Mouse (Mus musculus): ENCODE results near the gene Gm47841.

DNA sequence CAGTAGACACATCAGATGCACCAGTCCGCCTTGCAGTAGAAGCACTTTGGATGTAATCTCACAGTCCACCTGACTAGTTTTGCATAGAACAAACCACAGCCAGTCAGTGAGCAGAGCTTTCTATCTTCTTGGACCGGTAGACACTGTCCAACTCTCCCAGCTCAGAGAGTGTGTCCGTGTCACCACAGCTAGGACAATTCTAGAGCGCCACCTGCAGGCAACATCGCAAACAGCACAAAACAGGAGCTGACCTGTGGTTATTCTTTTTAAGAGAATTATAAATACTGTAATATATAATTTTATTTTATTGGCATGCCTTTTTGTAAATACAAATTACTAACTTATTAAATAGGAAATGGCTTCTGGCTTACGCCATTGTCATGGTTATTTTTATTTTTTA, 4.6 kb downstream of the Gm47841 start:
- TF ChIP-seq CTCF (IDR thresholded peaks at IDR 0.05; ENCODE audit: extremely low read depth, insufficient read depth, insufficient read length, insufficient replicate concordance) (peak; percentile 40; the same call in 1 of the 2 replicates), POLR2A (IDR thresholded peaks at IDR 0.05; ENCODE audit: low read depth, low read length) (no peak)
